Mouse (Mus musculus): ENCODE measurements around the gene Sh3rf1. TPM values are rescaled to one million over a fixed set of nuclear protein-coding genes. Genes with fewer than 3 reads are reported as not detected.

The Sh3rf1 gene
- polyA plus RNA-seq, 1 experiment from 2014 or later, result 6.4 TPM

GRCm38 (mm10) chr8:61270961-61271360 lies 47.3 kb downstream of the Sh3rf1 start:
- Histone ChIP-seq H3K4me3 (ENCODE audit: low read depth, low read length) (no peak overlapping the region), H3K27ac (ENCODE audit: low read depth, low read length) (no peak overlapping the region), H3K9ac (ENCODE audit: low read depth, low read length) (no peak overlapping the region), H3K36me3 (ENCODE audit: control insufficient read depth, insufficient read depth, low read length) (no peaks in the 10 kb centered on the region), H3K27me3 (ENCODE audit: control insufficient read depth, insufficient read depth, low read length) (no peaks in the 10 kb centered on the region), H3K4me1 (ENCODE audit: control insufficient read depth, insufficient read depth, low read length) (peaks cover 29% of the 10 kb centered on the region), H3K4me2 (no peak overlapping the region), H3K9me3 (replicated peaks; ENCODE audit: control insufficient read depth, low read length) (no peaks in the 10 kb centered on the region)
- ATAC-seq (replicated peaks; ENCODE audit: insufficient number of reproducible peaks, low FRiP score, low TSS enrichment), result no peak
- 62% methylated on average over 4 of the region's 6 CpGs for WGBS (ENCODE audit: insufficient replicate concordance)

- Histone ChIP-seq H3K36me3 (ENCODE audit: control insufficient read depth, insufficient read depth, low read length) (no peaks in the 10 kb centered on the region), H3K27me3 (ENCODE audit: control insufficient read depth, insufficient read depth, low read length) (no peaks in the 10 kb centered on the region), H3K9me3 (replicated peaks; ENCODE audit: control insufficient read depth, low read length) (no peaks in the 10 kb centered on the region), H3K27ac (ENCODE audit: low read depth, low read length) (no peak overlapping the region), H3K4me1 (ENCODE audit: control insufficient read depth, insufficient read depth, low read length) (peaks cover 42% of the 10 kb centered on the region), H3K9ac (ENCODE audit: low read depth, low read length) (no peak overlapping the region), H3K4me3 (ENCODE audit: low read depth, low read length) (no peak overlapping the region), H3K4me2 (no peak overlapping the region)
- ATAC-seq (replicated peaks; ENCODE audit: insufficient number of reproducible peaks, low FRiP score, low TSS enrichment), result no peak
- 58% methylated on average over 3 of the region's 3 CpGs for WGBS (ENCODE audit: insufficient replicate concordance)
Observed at GRCm38 (mm10) chr8:61272838-61273237, 49.2 kb downstream of the Sh3rf1 start.

GRCm38 (mm10) chr8:61273307-61274221 lies 49.9 kb downstream of the Sh3rf1 start:
- no peak for ATAC-seq (replicated peaks; ENCODE audit: insufficient number of reproducible peaks, low FRiP score, low TSS enrichment)
- H3K9ac ChIP-seq (ENCODE audit: low read depth, low read length), result no peak overlapping the region
- no peaks in the 10 kb centered on the region for H3K36me3 ChIP-seq (ENCODE audit: control insufficient read depth, insufficient read depth, low read length)
- H3K4me3 ChIP-seq (ENCODE audit: low read depth, low read length), result no peak overlapping the region
- 68% methylated on average over 17 of the region's 17 CpGs for WGBS (ENCODE audit: insufficient replicate concordance)
- peaks cover 41% of the 10 kb centered on the region for H3K4me1 ChIP-seq (ENCODE audit: control insufficient read depth, insufficient read depth, low read length)
- H3K4me2 ChIP-seq, result no peak overlapping the region
- H3K27ac ChIP-seq (ENCODE audit: low read depth, low read length), result no peak overlapping the region
- no peaks in the 10 kb centered on the region for H3K27me3 ChIP-seq (ENCODE audit: control insufficient read depth, insufficient read depth, low read length)
- no peaks in the 10 kb centered on the region for H3K9me3 ChIP-seq (replicated peaks; ENCODE audit: control insufficient read depth, low read length)

- Histone ChIP-seq H3K27me3 (ENCODE audit: control insufficient read depth, insufficient read depth, low read length) (no peaks in the 10 kb centered on the region), H3K9ac (ENCODE audit: low read depth, low read length) (no peak overlapping the region), H3K4me1 (ENCODE audit: control insufficient read depth, insufficient read depth, low read length) (peaks cover 41% of the 10 kb centered on the region), H3K36me3 (ENCODE audit: control insufficient read depth, insufficient read depth, low read length) (no peaks in the 10 kb centered on the region), H3K4me2 (no peak overlapping the region), H3K27ac (ENCODE audit: low read depth, low read length) (0 out of 2 replicates have a peak overlapping the region, but pooled peaks have one; percentile 46), H3K9me3 (replicated peaks; ENCODE audit: control insufficient read depth, low read length) (no peaks in the 10 kb centered on the region), H3K4me3 (ENCODE audit: low read depth, low read length) (no peak overlapping the region)
- WGBS (ENCODE audit: insufficient replicate concordance), result 31% methylated on average over 10 of the region's 10 CpGs
- ATAC-seq (replicated peaks; ENCODE audit: insufficient number of reproducible peaks, low FRiP score, low TSS enrichment), result no peak
Observed at GRCm38 (mm10) chr8:61274602-61275462, 51.2 kb downstream of the Sh3rf1 start.

- WGBS (ENCODE audit: insufficient replicate concordance), result 61% methylated on average over 11 of the region's 11 CpGs
- Histone ChIP-seq H3K4me1 (ENCODE audit: control insufficient read depth, insufficient read depth, low read length) (peaks cover 41% of the 10 kb centered on the region), H3K9ac (ENCODE audit: low read depth, low read length) (no peak overlapping the region), H3K27me3 (ENCODE audit: control insufficient read depth, insufficient read depth, low read length) (no peaks in the 10 kb centered on the region), H3K9me3 (replicated peaks; ENCODE audit: control insufficient read depth, low read length) (no peaks in the 10 kb centered on the region), H3K36me3 (ENCODE audit: control insufficient read depth, insufficient read depth, low read length) (no peaks in the 10 kb centered on the region), H3K4me2 (no peak overlapping the region), H3K4me3 (ENCODE audit: low read depth, low read length) (no peak overlapping the region), H3K27ac (ENCODE audit: low read depth, low read length) (peak overlapping the region; percentile 43; the same call in 1 of the 2 replicates)
- no peak for ATAC-seq (replicated peaks; ENCODE audit: insufficient number of reproducible peaks, low FRiP score, low TSS enrichment)
Observed at GRCm38 (mm10) chr8:61275463-61276356, 52.0 kb downstream of the Sh3rf1 start.

- H3K4me3 ChIP-seq (ENCODE audit: low read depth, low read length), result no peak overlapping the region
- no peak overlapping the region for H3K4me2 ChIP-seq
- peaks cover 41% of the 10 kb centered on the region for H3K4me1 ChIP-seq (ENCODE audit: control insufficient read depth, insufficient read depth, low read length)
- no peaks in the 10 kb centered on the region for H3K36me3 ChIP-seq (ENCODE audit: control insufficient read depth, insufficient read depth, low read length)
- H3K27me3 ChIP-seq (ENCODE audit: control insufficient read depth, insufficient read depth, low read length), result no peaks in the 10 kb centered on the region
- no peak overlapping the region; the same call in 1 of the 2 replicates for H3K27ac ChIP-seq (ENCODE audit: low read depth, low read length)
- no peak overlapping the region for H3K9ac ChIP-seq (ENCODE audit: low read depth, low read length)
- ATAC-seq (replicated peaks; ENCODE audit: insufficient number of reproducible peaks, low FRiP score, low TSS enrichment), result no peak
- WGBS (ENCODE audit: insufficient replicate concordance), result 70% methylated on average over 5 of the region's 5 CpGs
- H3K9me3 ChIP-seq (replicated peaks; ENCODE audit: control insufficient read depth, low read length), result no peaks in the 10 kb centered on the region
Observed at GRCm38 (mm10) chr8:61276397-61276796, 52.7 kb downstream of the Sh3rf1 start.

GRCm38 (mm10) chr8:61279030-61279429 lies 55.4 kb downstream of the Sh3rf1 start:
- no peaks in the 10 kb centered on the region for H3K36me3 ChIP-seq (ENCODE audit: control insufficient read depth, insufficient read depth, low read length)
- no peaks in the 10 kb centered on the region for H3K9me3 ChIP-seq (replicated peaks; ENCODE audit: control insufficient read depth, low read length)
- ATAC-seq (replicated peaks; ENCODE audit: insufficient number of reproducible peaks, low FRiP score, low TSS enrichment), result no peak
- H3K9ac ChIP-seq (ENCODE audit: low read depth, low read length), result no peak overlapping the region
- H3K4me2 ChIP-seq, result no peak overlapping the region
- H3K27ac ChIP-seq (ENCODE audit: low read depth, low read length), result no peak overlapping the region
- H3K27me3 ChIP-seq (ENCODE audit: control insufficient read depth, insufficient read depth, low read length), result no peaks in the 10 kb centered on the region
- WGBS (ENCODE audit: insufficient replicate concordance), result 81% methylated on average over 10 of the region's 10 CpGs
- no peak overlapping the region for H3K4me3 ChIP-seq (ENCODE audit: low read depth, low read length)
- H3K4me1 ChIP-seq (ENCODE audit: control insufficient read depth, insufficient read depth, low read length), result peaks cover 57% of the 10 kb centered on the region

All from heart, embryonic 11.5 days (tissue).